Mouse (Mus musculus) liver, embryonic 16.5 days (tissue): ENCODE measurements around the gene Vangl1. TPM values are rescaled to one million over a fixed set of nuclear protein-coding genes. Genes with fewer than 3 reads are reported as not detected.

Experiments used
- ATAC-seq: fragments of 200-750 bp; cut with Nextera tagmentation; 2 replicates; pipeline ENCODE4 v1.8.0; 2017; ENCODE audit warnings: low read depth, mild to moderate bottlenecking, moderate number of reproducible peaks, moderate library complexity
- H3K27ac ChIP-seq: fragments of 300-500 bp; sonication (generic); 2 replicates; pipeline ENCODE4 v1.5.1; 2014; ENCODE audit warnings: mild to moderate bottlenecking, low read length
- H3K27me3 ChIP-seq: fragments of 300-500 bp; sonication (generic); 2 replicates; pipeline ENCODE4 v1.6.1; 2014; ENCODE audit warnings: low read depth, low read length, mixed read lengths; ENCODE audit not compliant: control insufficient read depth, insufficient read depth
- H3K36me3 ChIP-seq: fragments of 300-500 bp; sonication (generic); 2 replicates; pipeline ENCODE4 v1.6.1; 2014; ENCODE audit warnings: mild to moderate bottlenecking; ENCODE audit not compliant: control insufficient read depth, insufficient read depth
- H3K4me1 ChIP-seq: fragments of 300-500 bp; sonication (generic); 2 replicates; pipeline ENCODE4 v1.6.1; 2014; ENCODE audit warnings: low read depth, low read length, mixed read lengths; ENCODE audit not compliant: control insufficient read depth
- H3K4me2 ChIP-seq: fragments of 300-500 bp; sonication (generic); 2 replicates; pipeline ENCODE4 v1.6.1; 2014; ENCODE audit warnings: low read depth, low read length, mixed read lengths
- H3K4me3 ChIP-seq: fragments of 300-500 bp; sonication (generic); 2 replicates; pipeline ENCODE4 v1.5.1; 2014; ENCODE audit warnings: low read depth, mild to moderate bottlenecking, low read length
- H3K9ac ChIP-seq: fragments of 300-500 bp; sonication (generic); 2 replicates; pipeline ENCODE4 v1.6.1; 2014; ENCODE audit warnings: low read depth, low read length
- H3K9me3 ChIP-seq: fragments of 300-500 bp; sonication (generic); replicated peaks from 2 replicates; pipeline ENCODE4 v1.6.1; 2016; ENCODE audit warnings: low read length; ENCODE audit not compliant: control insufficient read depth
- WGBS: fragments of 180-500 bp; shearing (Covaris S2); extraction: QIAGEN DNeasy Blood & Tissue Kit; methylation state at CpG from one replicate; pipeline ENCODE4 v1.1.7; 2014; ENCODE audit not compliant: insufficient replicate concordance; 5-methylcytosine and 5-hydroxymethylcytosine counted together
- polyA plus RNA-seq: library from polyadenylated mRNA; unstranded; fragments of >200 nt; fragmentation: Nextera tagmentation; extraction: Ambion mirVana; gene quantifications from 2 replicates; pipeline ENCODE4 v1.2.1, GENCODE M21; 2015

Gene Vangl1
- polyA plus RNA-seq, 1 experiment from 2014 or later: 59.3 TPM

- no peak overlapping the region for H3K27ac ChIP-seq
- WGBS: 59% methylated on average over 2 of the region's 2 CpGs
- H3K36me3 ChIP-seq: no peaks in the 10 kb centered on the region
- no peak for ATAC-seq
- no peaks in the 10 kb centered on the region for H3K9me3 ChIP-seq
- no peak overlapping the region for H3K9ac ChIP-seq
- H3K4me3 ChIP-seq: no peak overlapping the region
- H3K27me3 ChIP-seq: no peaks in the 10 kb centered on the region
- no peak overlapping the region for H3K4me2 ChIP-seq
- no peaks in the 10 kb centered on the region for H3K4me1 ChIP-seq
Observed at GRCm38 (mm10) chr3:102182601-102183000, 21.9 kb downstream of the Vangl1 start.

- WGBS: 76% methylated on average over 4 of the region's 4 CpGs
- Histone ChIP-seq H3K9ac (no peak overlapping the region), H3K27me3 (no peaks in the 10 kb centered on the region), H3K9me3 (no peaks in the 10 kb centered on the region), H3K4me1 (no peaks in the 10 kb centered on the region), H3K27ac (no peak overlapping the region), H3K4me3 (no peak overlapping the region), H3K36me3 (no peaks in the 10 kb centered on the region), H3K4me2 (no peak overlapping the region)
- no peak for ATAC-seq
Observed at GRCm38 (mm10) chr3:102181191-102181590, 23.3 kb downstream of the Vangl1 start.

DNA sequence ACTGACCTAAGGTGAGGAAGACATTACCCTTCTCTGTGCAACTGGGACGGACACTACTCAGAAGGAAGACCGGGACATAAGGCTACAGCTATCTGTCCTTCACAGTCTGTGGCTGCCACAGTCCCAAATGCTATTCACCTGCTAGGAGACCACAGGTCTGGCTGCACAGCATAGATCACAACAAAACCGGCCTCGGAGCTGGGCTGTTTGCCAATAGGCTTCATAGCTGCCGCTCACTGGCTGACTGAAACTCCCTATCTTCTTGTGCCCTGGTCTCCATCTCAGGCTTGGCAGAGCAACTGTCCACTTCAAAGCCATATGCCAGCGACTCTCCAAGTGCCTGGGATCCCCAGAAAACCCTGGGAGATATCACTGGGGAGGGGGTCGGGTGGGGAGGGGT, 23.7 kb downstream of the Vangl1 start:
- Histone ChIP-seq H3K4me2 (no peak overlapping the region), H3K4me1 (no peaks in the 10 kb centered on the region), H3K9me3 (no peaks in the 10 kb centered on the region), H3K4me3 (no peak overlapping the region), H3K36me3 (no peaks in the 10 kb centered on the region), H3K9ac (no peak overlapping the region), H3K27ac (no peak overlapping the region), H3K27me3 (no peaks in the 10 kb centered on the region)
- 61% methylated on average over 7 of the region's 7 CpGs for WGBS
- no peak for ATAC-seq

DNA sequence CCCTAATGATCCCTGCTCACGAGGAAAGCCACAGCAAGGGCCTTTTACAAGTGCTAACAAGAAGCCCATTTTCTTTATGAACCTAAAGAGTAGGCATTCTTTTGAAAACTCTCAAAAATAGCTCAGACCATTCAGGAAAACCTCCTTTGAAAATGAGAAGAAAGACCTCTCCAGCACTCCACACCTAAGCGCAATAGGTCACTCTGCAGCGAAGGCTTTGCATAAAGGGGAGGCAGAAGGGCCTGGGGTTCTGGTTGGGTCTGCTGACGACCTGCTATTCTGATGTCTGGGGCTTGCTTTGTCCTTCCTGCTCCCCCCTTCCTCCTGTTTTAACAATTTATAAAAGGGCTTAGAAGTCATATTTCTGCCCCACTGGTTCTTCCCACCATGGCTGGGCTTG, 24.6 kb downstream of the Vangl1 start:
- no peaks in the 10 kb centered on the region for H3K27me3 ChIP-seq
- H3K9me3 ChIP-seq: no peaks in the 10 kb centered on the region
- no peak overlapping the region for H3K4me3 ChIP-seq
- H3K4me2 ChIP-seq: no peak overlapping the region
- no peak for ATAC-seq
- no peak overlapping the region for H3K27ac ChIP-seq
- H3K36me3 ChIP-seq: no peaks in the 10 kb centered on the region
- H3K9ac ChIP-seq: no peak overlapping the region
- no peaks in the 10 kb centered on the region for H3K4me1 ChIP-seq
- 72% methylated on average over 4 of the region's 4 CpGs for WGBS

DNA sequence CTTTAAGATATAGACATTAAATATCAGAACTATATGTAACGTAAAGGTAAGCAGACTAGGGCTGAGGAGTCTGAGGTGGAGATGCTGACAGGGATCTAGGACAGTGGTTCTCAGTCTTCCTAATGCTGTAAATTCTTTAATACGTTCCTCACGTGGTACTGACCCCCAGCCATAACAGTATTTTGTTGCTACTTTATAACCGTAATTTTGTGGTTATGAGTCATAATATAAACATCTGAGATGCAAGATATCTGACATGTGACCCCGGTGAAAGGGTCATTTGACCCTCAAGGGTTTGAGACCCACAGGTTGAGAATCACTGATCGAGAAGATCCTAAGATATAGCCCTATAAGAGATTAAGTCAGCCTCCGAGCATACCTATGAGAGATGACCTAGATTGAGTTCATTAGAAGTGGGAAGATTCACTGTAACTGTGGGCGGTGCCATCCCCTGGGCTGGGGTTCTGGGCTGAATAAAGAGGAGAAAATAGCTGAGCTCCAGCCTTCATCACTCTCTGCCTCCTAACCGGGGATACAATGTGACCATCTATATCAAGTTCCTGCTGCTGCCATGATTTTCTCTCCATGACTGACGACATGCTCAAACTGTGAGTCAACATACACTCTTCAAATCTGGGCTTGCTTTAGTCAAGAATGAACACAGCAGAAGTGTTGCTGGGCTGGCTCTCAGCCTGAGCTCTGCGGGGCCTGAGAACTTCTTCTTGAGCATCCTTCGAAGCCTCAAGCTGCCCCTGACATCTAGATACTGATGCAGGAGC, 26.5 kb downstream of the Vangl1 start:
- Histone ChIP-seq H3K4me1 (no peaks in the 10 kb centered on the region), H3K27ac (no peak overlapping the region), H3K27me3 (no peaks in the 10 kb centered on the region), H3K4me3 (no peak overlapping the region), H3K9ac (no peak overlapping the region), H3K9me3 (no peaks in the 10 kb centered on the region), H3K4me2 (no peak overlapping the region), H3K36me3 (no peaks in the 10 kb centered on the region)
- 80% methylated on average over 12 of the region's 12 CpGs for WGBS
- ATAC-seq: no peak

- Histone ChIP-seq H3K27ac (no peak overlapping the region), H3K36me3 (no peaks in the 10 kb centered on the region)
- 69% methylated on average over 5 of the region's 5 CpGs for WGBS
Observed at GRCm38 (mm10) chr3:102176116-102176515, 28.4 kb downstream of the Vangl1 start.

DNA sequence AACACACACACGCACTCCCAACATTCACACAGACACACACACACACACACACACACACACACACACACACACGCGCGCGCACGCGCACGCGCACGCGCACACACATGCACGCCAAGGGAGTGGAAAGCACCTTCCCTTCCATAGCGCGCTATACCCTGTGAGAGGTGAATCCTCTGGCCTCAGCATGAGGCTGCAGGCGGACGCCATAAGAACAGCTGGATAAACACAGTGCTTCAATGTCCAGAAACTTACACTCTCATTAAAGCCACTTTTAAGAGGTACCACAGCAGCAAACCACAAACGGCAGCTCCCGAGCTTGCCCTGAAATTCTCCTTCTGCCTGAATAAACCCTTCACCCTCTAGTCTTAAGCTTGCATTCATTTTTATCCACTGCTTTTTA, 28.8 kb downstream of the Vangl1 start:
- no peaks in the 10 kb centered on the region for H3K9me3 ChIP-seq
- no peaks in the 10 kb centered on the region for H3K36me3 ChIP-seq
- no peak overlapping the region for H3K27ac ChIP-seq
- no peak for ATAC-seq
- H3K4me3 ChIP-seq: no peak overlapping the region
- H3K9ac ChIP-seq: no peak overlapping the region
- no peak overlapping the region for H3K4me2 ChIP-seq
- H3K27me3 ChIP-seq: no peaks in the 10 kb centered on the region
- 88% methylated on average over 18 of the region's 18 CpGs for WGBS
- no peaks in the 10 kb centered on the region for H3K4me1 ChIP-seq

More at GRCm38 (mm10) chr3:102176116-102176515, 28.4 kb downstream of the Vangl1 start:
- Histone ChIP-seq H3K9me3 (no peaks in the 10 kb centered on the region), H3K9ac (no peak overlapping the region), H3K4me1 (no peaks in the 10 kb centered on the region), H3K4me3 (no peak overlapping the region), H3K27me3 (no peaks in the 10 kb centered on the region), H3K4me2 (no peak overlapping the region)
- no peak for ATAC-seq

- Histone ChIP-seq H3K36me3 (no peaks in the 10 kb centered on the region), H3K4me3 (no peak overlapping the region), H3K4me1 (no peaks in the 10 kb centered on the region), H3K9me3 (no peaks in the 10 kb centered on the region), H3K9ac (no peak overlapping the region), H3K27ac (no peak overlapping the region), H3K27me3 (no peaks in the 10 kb centered on the region), H3K4me2 (no peak overlapping the region)
- 65% methylated on average over 8 of the region's 8 CpGs for WGBS
- no peak for ATAC-seq
Observed at GRCm38 (mm10) chr3:102174118-102174865, 30.2 kb downstream of the Vangl1 start.

DNA sequence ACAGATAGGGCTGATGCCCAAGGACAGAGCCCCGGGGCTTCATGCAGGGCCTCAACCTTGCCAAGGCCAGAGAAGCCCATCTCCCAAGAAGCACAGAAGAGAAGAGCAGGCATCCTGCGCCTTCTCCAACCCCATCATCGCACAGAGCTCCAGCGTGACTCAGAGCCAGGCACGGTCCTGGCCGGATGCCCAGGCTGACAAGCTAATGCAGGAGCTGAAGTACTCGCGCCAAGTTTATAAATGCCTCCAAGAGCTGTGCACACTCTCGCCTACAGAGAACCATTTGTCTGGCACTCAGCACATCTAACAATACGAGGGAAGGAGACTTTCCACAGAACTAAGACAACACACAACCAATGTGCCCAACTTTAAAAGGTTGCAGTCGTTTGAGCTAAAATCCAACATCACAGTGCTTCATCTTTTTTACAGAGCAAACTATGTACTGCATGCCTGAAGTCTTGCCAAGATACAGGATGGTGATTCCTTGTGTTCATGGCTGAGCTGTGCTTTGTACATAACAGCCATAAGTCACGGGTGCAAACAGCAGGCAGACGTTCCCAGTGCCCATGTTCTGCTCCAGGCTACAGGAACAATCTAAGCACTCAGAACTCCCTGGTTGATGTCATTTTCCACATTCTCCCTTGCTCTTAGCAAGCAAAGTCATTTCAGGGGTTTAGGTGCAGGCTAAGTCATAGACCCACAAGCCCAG, 35.1 kb downstream of the Vangl1 start:
- H3K4me2 ChIP-seq: no peak overlapping the region
- peaks cover 22% of the 10 kb centered on the region for H3K4me1 ChIP-seq
- H3K9ac ChIP-seq: no peak overlapping the region
- no peak overlapping the region for H3K27ac ChIP-seq
- no peak overlapping the region for H3K4me3 ChIP-seq
- no peaks in the 10 kb centered on the region for H3K9me3 ChIP-seq
- no peaks in the 10 kb centered on the region for H3K27me3 ChIP-seq
- no peaks in the 10 kb centered on the region for H3K36me3 ChIP-seq
- no peak for ATAC-seq
- 73% methylated on average over 13 of the region's 13 CpGs for WGBS
